Mouse (Mus musculus) liver, adult 2 months (tissue): ENCODE measurements at regions not wholly inside any gene's neighbourhood (a gene's known extent, or its start where the extent isn't known, plus 50 kb on each side); places are given as distances from the start of the nearest gene placed in this dataset.

Experiments
- DNase-seq: peaks from one replicate; pipeline ENCODE4 v3.0.0-alpha.2; 2011; ENCODE audit warnings: low read depth, low spot score; ENCODE audit errors: extremely low read depth
- H3K27ac ChIP-seq: fragments of 200-500 bp; replicated peaks from 2 replicates; pipeline ENCODE4 v1.5.1; 2012; ENCODE audit warnings: low read depth, mild to moderate bottlenecking, control low read depth, inconsistent platforms, low read length; ENCODE audit not compliant: insufficient read depth
- H3K27me3 ChIP-seq: fragments of 200-500 bp; 2 replicates; pipeline ENCODE4 v1.6.1; 2012; ENCODE audit warnings: mild to moderate bottlenecking, moderate library complexity, low read length, inconsistent platforms; ENCODE audit not compliant: control insufficient read depth, insufficient read depth
- H3K36me3 ChIP-seq: fragments of 200-500 bp; 2 replicates; pipeline ENCODE4 v1.6.1; 2012; ENCODE audit warnings: low read length, inconsistent platforms; ENCODE audit not compliant: control insufficient read depth, insufficient read depth
- H3K4me1 ChIP-seq: fragments of 200-500 bp; 2 replicates; pipeline ENCODE4 v1.6.1; 2011; ENCODE audit warnings: low read length; ENCODE audit not compliant: control insufficient read depth, insufficient read depth
- H3K4me3 ChIP-seq: fragments of 200-500 bp; 2 replicates; pipeline ENCODE4 v1.5.1; 2011; ENCODE audit warnings: low read depth, mild to moderate bottlenecking, control low read depth, low read length, moderate library complexity; ENCODE audit not compliant: insufficient read depth
- H3K79me2 ChIP-seq: fragments of 200-500 bp; 2 replicates; pipeline ENCODE4 v1.6.1; 2012; ENCODE audit warnings: inconsistent platforms, mild to moderate bottlenecking, low read length, moderate library complexity; ENCODE audit not compliant: control insufficient read depth, insufficient read depth
- H3K9ac ChIP-seq: fragments of 200-500 bp; 2 replicates; pipeline ENCODE4 v1.6.1; 2012; ENCODE audit warnings: low read depth, mild to moderate bottlenecking, control low read depth, inconsistent platforms, low read length
- CTCF ChIP-seq: fragments of 200-500 bp; IDR thresholded peaks from 2 replicates; pipeline ENCODE4 v1.5.1; 2011; ENCODE audit warnings: low read depth, low read length, control low read depth
- POLR2A ChIP-seq: fragments of 200-500 bp; IDR thresholded peaks from 2 replicates; pipeline ENCODE4 v1.6.1; 2011; ENCODE audit warnings: low read length, control low read depth; ENCODE audit not compliant: insufficient read depth; ENCODE audit errors: extremely low read depth
- WGBS: fragments of 180-500 bp; shearing (Covaris S2); methylation state at CpG from one replicate; pipeline ENCODE4 v1.1.7; 2018; 5-methylcytosine and 5-hydroxymethylcytosine counted together

DNA sequence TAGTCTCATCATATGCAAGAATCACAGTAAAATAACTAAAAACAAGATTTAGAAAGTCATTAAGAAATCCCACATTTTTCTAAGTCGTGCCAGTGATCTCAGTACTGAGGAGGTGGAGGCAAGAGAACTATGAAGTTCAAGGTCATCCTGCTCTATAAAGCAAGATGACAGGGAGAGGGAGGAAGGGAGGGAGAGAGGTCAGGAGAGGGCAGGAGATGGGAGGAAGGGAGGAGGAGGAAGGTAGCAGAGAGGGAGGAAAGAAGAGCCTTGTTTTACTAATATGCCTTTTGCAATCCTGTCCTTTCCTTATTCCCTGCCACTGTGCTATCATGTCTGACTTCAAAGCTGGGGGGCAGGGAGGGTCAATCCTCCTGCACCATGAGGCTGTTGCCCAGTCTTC lies 137.3 kb downstream of the Gipc2 start:
- no peak overlapping the region for H3K4me3 ChIP-seq

DNA sequence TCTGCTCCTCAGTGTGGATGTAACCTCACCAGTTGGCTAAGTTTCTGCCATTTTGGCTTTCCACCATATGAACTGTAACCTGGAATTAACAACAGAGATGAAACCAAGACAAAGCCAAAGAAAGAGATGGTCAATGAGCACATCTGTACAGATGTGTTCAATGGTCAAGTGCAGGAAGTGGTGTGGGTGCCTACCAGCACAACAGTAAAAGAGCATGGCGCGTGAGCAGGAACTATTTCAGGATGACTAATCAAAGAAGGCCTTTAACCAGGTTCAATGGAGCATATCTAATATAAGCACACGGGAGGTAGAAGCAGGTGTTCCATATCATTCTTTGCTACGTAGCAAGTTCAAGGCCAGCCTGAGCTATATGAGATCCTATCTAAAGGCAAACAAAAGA lies 140.0 kb downstream of the Gipc2 start:
- DNase-seq: no peak
- Histone ChIP-seq H3K79me2 (no peaks in the 10 kb centered on the region), H3K27ac (no peak overlapping the region), H3K9ac (no peak overlapping the region), H3K36me3 (no peaks in the 10 kb centered on the region), H3K4me3 (no peak overlapping the region), H3K4me1 (no peaks in the 10 kb centered on the region), H3K27me3 (no peaks in the 10 kb centered on the region)
- 87% methylated on average over 4 of the region's 4 CpGs for WGBS
- TF ChIP-seq CTCF (no peak), POLR2A (no peak)

More for the DNA sequence above, 137.3 kb downstream of the Gipc2 start:
- no peak overlapping the region for H3K27ac ChIP-seq
- no peaks in the 10 kb centered on the region for H3K36me3 ChIP-seq
- no peak overlapping the region for H3K9ac ChIP-seq
- WGBS: 51% methylated on average over 1 of the region's 1 CpGs
- no peak for TF ChIP-seq POLR2A
- TF ChIP-seq CTCF: no peak
- no peaks in the 10 kb centered on the region for H3K27me3 ChIP-seq
- H3K79me2 ChIP-seq: no peaks in the 10 kb centered on the region
- DNase-seq: no peak
- H3K4me1 ChIP-seq: no peaks in the 10 kb centered on the region

DNA sequence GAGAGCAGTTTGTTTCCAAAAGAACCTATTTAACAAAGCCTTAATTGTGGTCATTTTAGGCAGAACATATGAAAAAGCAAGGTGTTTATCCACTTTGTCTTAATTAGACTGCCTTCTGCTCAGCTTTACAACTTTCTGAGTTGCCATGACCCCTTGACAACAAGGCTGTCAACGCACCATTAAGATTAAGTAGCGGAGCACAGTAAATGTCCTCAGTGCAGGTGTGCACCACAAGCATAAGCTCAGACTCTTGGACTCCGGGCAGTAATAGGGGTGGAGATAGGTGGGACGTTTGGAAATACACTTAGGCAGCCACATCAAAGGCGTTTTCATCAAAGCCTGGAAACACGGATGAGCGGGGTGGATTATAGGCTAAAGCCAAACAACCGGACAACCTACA lies 140.9 kb downstream of the Gipc2 start:
- H3K9ac ChIP-seq: no peak overlapping the region
- H3K27me3 ChIP-seq: no peaks in the 10 kb centered on the region
- H3K79me2 ChIP-seq: no peaks in the 10 kb centered on the region
- H3K27ac ChIP-seq: no peak overlapping the region
- no peaks in the 10 kb centered on the region for H3K36me3 ChIP-seq
- 85% methylated on average over 8 of the region's 8 CpGs for WGBS
- no peak for DNase-seq
- TF ChIP-seq CTCF (no peak), POLR2A (no peak)
- H3K4me1 ChIP-seq: no peaks in the 10 kb centered on the region
- no peak overlapping the region for H3K4me3 ChIP-seq

- H3K79me2 ChIP-seq: no peaks in the 10 kb centered on the region
- DNase-seq: no peak
- H3K27me3 ChIP-seq: no peaks in the 10 kb centered on the region
- no peaks in the 10 kb centered on the region for H3K36me3 ChIP-seq
- 76% methylated on average over 4 of the region's 4 CpGs for WGBS
- no peak for TF ChIP-seq POLR2A
- no peak for TF ChIP-seq CTCF
- H3K9ac ChIP-seq: no peak overlapping the region
- H3K4me3 ChIP-seq: no peak overlapping the region
- H3K27ac ChIP-seq: no peak overlapping the region
- no peaks in the 10 kb centered on the region for H3K4me1 ChIP-seq
Measured at GRCm38 (mm10) chr3:152006747-152007146, 159.3 kb downstream of the Gipc2 start.

DNA sequence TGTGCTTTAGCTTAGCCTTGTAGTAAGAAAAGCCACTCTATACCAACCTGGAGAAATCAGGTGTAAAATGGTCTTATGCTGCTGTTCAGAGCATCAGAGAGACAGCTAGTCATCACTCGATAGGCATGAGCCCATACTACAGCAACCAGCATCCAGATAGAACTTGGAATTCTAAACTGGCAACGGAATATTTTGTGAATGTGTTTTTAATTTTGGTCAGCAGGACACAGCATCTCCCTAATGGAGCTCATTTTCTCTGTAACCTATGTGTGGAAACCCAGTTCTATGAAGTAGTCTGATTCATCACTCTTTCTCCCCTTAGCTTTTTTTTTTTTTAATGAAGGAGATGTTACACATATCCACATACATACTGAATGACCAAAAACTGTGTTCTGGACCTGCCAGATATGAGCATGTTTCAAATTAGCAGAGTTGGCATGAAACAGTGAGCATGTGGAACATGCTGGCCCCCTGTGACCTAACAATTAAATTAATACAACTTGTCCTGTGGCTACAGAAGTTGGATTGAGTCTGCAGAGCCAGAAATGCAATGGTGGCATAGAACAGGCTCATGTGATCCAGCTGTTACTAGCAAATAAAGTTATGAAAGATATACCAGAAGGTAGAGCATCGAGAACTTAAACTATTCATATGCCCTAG lies 160.5 kb downstream of the Gipc2 start:
- H3K4me1 ChIP-seq: no peaks in the 10 kb centered on the region
- 83% methylated on average over 3 of the region's 3 CpGs for WGBS
- TF ChIP-seq CTCF (no peak), POLR2A (no peak)

DNA sequence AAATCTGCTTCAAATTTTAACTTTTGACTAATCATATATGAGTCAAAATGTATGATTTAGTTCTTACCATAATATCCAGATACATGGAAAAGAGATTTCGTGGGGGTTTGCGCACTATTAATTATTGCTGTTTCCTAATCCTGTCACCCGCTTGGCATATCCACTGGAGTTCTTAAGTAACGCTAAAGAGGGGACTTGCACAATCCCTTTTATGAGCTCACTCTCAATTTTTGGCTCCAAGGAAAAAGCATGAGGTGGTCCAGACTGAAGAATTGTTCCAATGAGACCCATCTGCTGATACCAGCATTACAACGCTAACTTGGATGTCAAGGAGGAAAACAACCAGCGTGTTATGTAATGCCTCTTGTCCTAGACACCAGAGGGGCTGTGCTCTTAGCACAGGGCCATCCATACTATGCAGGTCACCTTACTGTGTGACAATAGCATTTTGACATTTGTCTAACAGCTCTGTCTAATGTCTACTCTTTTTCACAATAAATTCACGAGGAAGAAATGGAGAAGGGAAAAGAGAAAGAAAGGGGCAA lies 161.5 kb downstream of the Gipc2 start:
- H3K9ac ChIP-seq: no peak overlapping the region
- no peak for TF ChIP-seq CTCF
- TF ChIP-seq POLR2A: no peak
- no peak overlapping the region for H3K27ac ChIP-seq
- H3K36me3 ChIP-seq: no peaks in the 10 kb centered on the region
- DNase-seq: no peak
- no peak overlapping the region for H3K4me3 ChIP-seq
- no peaks in the 10 kb centered on the region for H3K79me2 ChIP-seq
- no peaks in the 10 kb centered on the region for H3K27me3 ChIP-seq
- WGBS: 91% methylated on average over 7 of the region's 7 CpGs
- H3K4me1 ChIP-seq: no peaks in the 10 kb centered on the region

More for the DNA sequence above, 160.5 kb downstream of the Gipc2 start:
- H3K79me2 ChIP-seq: no peaks in the 10 kb centered on the region
- H3K36me3 ChIP-seq: no peaks in the 10 kb centered on the region
- no peak overlapping the region for H3K9ac ChIP-seq
- no peak overlapping the region for H3K27ac ChIP-seq
- H3K4me3 ChIP-seq: no peak overlapping the region
- no peaks in the 10 kb centered on the region for H3K27me3 ChIP-seq
- no peak for DNase-seq
